Mouse (Mus musculus) spleen, adult 2 months (tissue): ENCODE results near the gene Pebp1.

ENCODE experiments used
- CTCF ChIP-seq: fragments of 200-500 bp; IDR thresholded peaks from 2 replicates; pipeline ENCODE4 v1.5.1; 2011; ENCODE audit warnings: mild to moderate bottlenecking, inconsistent platforms; ENCODE audit not compliant: insufficient read depth, insufficient read length, insufficient replicate concordance; ENCODE audit errors: extremely low read depth
- POLR2A ChIP-seq: fragments of 200-500 bp; IDR thresholded peaks from 2 replicates; pipeline ENCODE4 v1.6.1; 2011; ENCODE audit warnings: low read depth, low read length, inconsistent platforms

DNA sequence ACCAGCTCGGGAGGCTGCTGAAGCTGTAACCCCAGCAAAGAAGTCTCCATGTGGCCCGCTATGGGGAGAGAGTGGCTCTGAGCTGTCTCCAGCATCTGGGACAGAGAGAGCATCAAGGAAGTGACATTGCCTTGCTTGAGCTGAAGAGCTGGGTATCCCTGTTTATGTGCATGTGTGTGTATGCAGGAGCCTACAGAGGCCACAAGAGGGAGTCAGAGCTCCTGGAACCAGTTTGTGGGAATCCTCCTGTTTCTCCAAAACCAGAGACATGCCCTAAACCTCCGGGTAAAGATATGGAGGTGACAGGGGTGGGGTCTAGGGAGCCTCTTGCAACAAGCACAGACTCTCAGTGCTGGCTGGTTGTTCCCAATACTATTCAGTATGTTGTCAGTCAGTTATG, 3.9 kb upstream of the Pebp1 start:
- TF ChIP-seq CTCF = no peak
- no peak for TF ChIP-seq POLR2A
